Mouse (Mus musculus) heart, embryonic 14.5 days (tissue): ENCODE data around the gene Ptpn18. TPM values are rescaled to one million over a fixed set of nuclear protein-coding genes. Genes with fewer than 3 reads are reported as not detected.

Source experiments
- ATAC-seq: fragments of 200-750 bp; cut with Nextera tagmentation; 2 replicates; pipeline ENCODE4 v1.8.0; 2017; ENCODE audit warnings: low read depth, moderate TSS enrichment; ENCODE audit not compliant: insufficient number of reproducible peaks, insufficient read depth, low FRiP score
- H3K27ac ChIP-seq, 2 experiments: fragments of 200-500 bp in 1 of 2; fragments of 300-500 bp in 1 of 2; sonication (generic) in 1 of 2; replicated peaks in 1 of 2; 2 replicates each; pipeline ENCODE4 v1.5.1; 2012 to 2014; ENCODE audit warnings: low read depth in 2 of 2, low read length in 2 of 2, control low read depth in 1 of 2, mild to moderate bottlenecking in 1 of 2, mixed read lengths in 1 of 2; ENCODE audit not compliant: control insufficient read depth in 1 of 2, insufficient read depth in 1 of 2
- H3K27me3 ChIP-seq: fragments of 300-500 bp; sonication (generic); 2 replicates; pipeline ENCODE4 v1.6.1; 2014; ENCODE audit warnings: mild to moderate bottlenecking, low read length, control low read depth; ENCODE audit not compliant: control insufficient read depth, insufficient read depth
- H3K36me3 ChIP-seq: fragments of 300-500 bp; sonication (generic); 2 replicates; pipeline ENCODE4 v1.6.1; 2014; ENCODE audit warnings: mild to moderate bottlenecking, control low read depth, low read length, mixed read lengths; ENCODE audit not compliant: control insufficient read depth, insufficient read depth
- H3K4me1 ChIP-seq, 2 experiments: fragments of 200-500 bp in 1 of 2; fragments of 300-500 bp in 1 of 2; sonication (generic) in 1 of 2; 2 replicates each; pipeline ENCODE4 v1.6.1; 2012 to 2014; ENCODE audit warnings: low read length in 2 of 2, control low read depth in 1 of 2, mixed read lengths in 1 of 2; ENCODE audit not compliant: control insufficient read depth in 2 of 2, insufficient read depth in 2 of 2
- H3K4me2 ChIP-seq: fragments of 300-500 bp; sonication (generic); 2 replicates; pipeline ENCODE4 v1.6.1; 2014; ENCODE audit warnings: mild to moderate bottlenecking, low read length
- H3K4me3 ChIP-seq, 2 experiments: fragments of 200-500 bp in 1 of 2; fragments of 300-500 bp in 1 of 2; sonication (generic) in 1 of 2; 2 replicates each; pipeline ENCODE4 v1.5.1; 2012 to 2014; ENCODE audit warnings: low read length in 2 of 2, mild to moderate bottlenecking in 2 of 2, control low read depth in 1 of 2, low read depth in 1 of 2, moderate library complexity in 1 of 2; ENCODE audit not compliant: control insufficient read depth in 1 of 2, insufficient read depth in 1 of 2
- H3K9ac ChIP-seq: fragments of 300-500 bp; sonication (generic); 2 replicates; pipeline ENCODE4 v1.6.1; 2014; ENCODE audit warnings: mild to moderate bottlenecking, low read length
- H3K9me3 ChIP-seq: fragments of 300-500 bp; sonication (generic); 2 replicates; pipeline ENCODE4 v1.6.1; 2016; ENCODE audit warnings: low read length, control low read depth; ENCODE audit not compliant: control insufficient read depth
- WGBS: fragments of 180-500 bp; shearing (Covaris S2); extraction: QIAGEN DNeasy Blood & Tissue Kit; methylation state at CpG from one replicate; pipeline ENCODE4 v1.1.7; 2014; 5-methylcytosine and 5-hydroxymethylcytosine counted together
- polyA plus RNA-seq: library from polyadenylated mRNA; unstranded; fragments of >200 nt; fragmentation: Nextera tagmentation; extraction: Ambion mirVana; gene quantifications from 2 replicates; pipeline ENCODE4 v1.2.1, GENCODE M21; 2014

The Ptpn18 gene
- polyA plus RNA-seq, 1 experiment from 2014 or later: 16.3 TPM

DNA sequence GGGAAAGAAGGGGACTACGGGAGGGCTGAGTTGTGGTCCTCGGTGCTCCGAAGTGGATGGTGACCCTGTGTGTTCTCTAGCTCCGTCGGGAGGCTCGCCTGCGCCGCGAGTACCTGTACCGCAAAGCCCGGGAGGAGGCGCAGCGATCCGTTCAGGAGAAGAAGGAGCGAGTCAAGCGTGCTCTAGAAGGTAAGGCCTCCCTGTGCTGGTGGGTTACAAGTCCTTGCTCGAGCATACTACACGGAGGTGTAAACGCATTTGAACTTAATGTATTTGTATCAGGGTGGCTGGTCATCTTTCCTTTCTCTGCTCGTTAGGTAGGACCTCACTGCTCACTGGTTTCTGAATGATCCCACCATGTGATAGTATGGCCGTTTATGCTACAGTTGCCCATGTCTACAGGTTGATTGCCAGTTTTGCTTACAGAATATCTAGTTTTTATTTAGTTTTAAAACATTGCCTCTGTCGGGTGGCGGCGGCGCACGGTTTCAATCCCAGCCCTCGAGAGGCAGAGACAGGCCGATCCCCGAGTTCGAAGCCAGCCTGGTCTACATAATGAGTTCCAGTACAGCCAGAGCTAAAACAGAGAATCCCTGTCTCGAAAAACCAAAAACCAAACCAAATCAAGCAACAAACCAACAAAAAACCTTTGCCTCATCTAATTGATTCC, 19.5 kb upstream of the Ptpn18 start:
- peak overlapping the region; percentile 62 to 88 for H3K4me3 ChIP-seq
- peak overlapping the region; percentile 34 to 42; a peak in 3 of 4 replicates for H3K27ac ChIP-seq
- H3K27me3 ChIP-seq: no peaks in the 10 kb centered on the region
- H3K4me2 ChIP-seq: peak overlapping the region; percentile 67
- no peaks in the 10 kb centered on the region for H3K9me3 ChIP-seq
- peaks cover 3 to 14% of the 10 kb centered on the region in 2 experiments for H3K4me1 ChIP-seq
- WGBS: 6% methylated on average over 31 of the region's 31 CpGs
- H3K9ac ChIP-seq: peak overlapping the region; percentile 73
- peak; percentile 33; the same call in 1 of the 2 replicates for ATAC-seq
- H3K36me3 ChIP-seq: peaks cover 58% of the 10 kb centered on the region

DNA sequence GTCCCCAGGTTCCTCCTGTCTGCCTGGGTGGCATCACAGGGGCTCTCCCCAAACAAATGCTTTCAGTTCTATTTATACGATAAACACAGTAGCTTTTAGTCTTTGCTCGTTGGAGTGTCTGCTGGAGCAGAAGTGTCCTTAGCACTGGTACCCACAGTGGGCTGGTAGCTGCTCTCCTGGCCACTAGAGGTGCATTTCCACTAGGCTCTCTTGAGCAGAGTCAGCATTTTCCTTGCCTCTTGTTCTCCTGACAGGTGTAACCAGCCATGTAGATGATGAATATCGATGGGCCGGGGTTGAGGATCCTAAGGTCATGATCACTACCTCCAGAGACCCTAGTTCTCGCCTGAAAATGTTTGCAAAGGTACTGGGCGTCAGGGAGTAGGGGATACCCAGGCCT, 16.4 kb upstream of the Ptpn18 start:
- peaks cover 65% of the 10 kb centered on the region for H3K36me3 ChIP-seq
- H3K27me3 ChIP-seq: no peaks in the 10 kb centered on the region
- no peak overlapping the region for H3K9ac ChIP-seq
- H3K4me3 ChIP-seq: no peak overlapping the region
- no peak overlapping the region for H3K27ac ChIP-seq
- no peak for ATAC-seq
- H3K4me1 ChIP-seq: peaks cover 3 to 12% of the 10 kb centered on the region in 2 experiments
- H3K9me3 ChIP-seq: no peaks in the 10 kb centered on the region
- H3K4me2 ChIP-seq: no peak overlapping the region
- 86% methylated on average over 6 of the region's 6 CpGs for WGBS

GRCm38 (mm10) chr1:34458431-34458830, 1.1 kb upstream of the Ptpn18 start:
- H3K9me3 ChIP-seq: no peaks in the 10 kb centered on the region
- H3K36me3 ChIP-seq: no peaks in the 10 kb centered on the region
- no peak overlapping the region for H3K27ac ChIP-seq
- H3K9ac ChIP-seq: peak overlapping the region; percentile 72; the same call in 1 of the 2 replicates
- 33% methylated on average over 8 of the region's 8 CpGs for WGBS
- H3K4me1 ChIP-seq: peaks cover 5 to 6% of the 10 kb centered on the region in 2 experiments; a peak in 2 of 4 replicates
- peaks cover 30% of the 10 kb centered on the region for H3K27me3 ChIP-seq
- no peak overlapping the region for H3K4me3 ChIP-seq
- no peak for ATAC-seq
- H3K4me2 ChIP-seq: peak overlapping the region; percentile 92

DNA sequence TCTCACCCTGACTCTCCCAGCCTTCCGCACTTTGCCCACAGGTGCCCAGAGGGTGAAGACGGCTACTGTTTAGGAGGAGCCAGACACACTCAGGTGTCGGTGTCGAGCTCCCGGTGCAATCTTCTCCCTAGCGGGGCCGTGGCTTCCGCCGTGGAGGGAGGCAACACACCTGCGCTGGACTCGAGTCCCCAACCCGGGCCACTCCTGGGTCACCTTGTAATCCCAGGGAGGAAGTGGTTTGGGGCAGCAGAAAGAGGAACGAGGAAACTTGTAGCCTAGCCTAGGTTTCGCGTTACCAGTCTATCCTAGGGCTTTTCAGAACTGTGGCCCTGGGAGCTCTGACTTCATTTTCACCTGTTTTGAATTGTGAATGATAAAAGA, 489 bp downstream of the Ptpn18 start:
- peaks cover 30% of the 10 kb centered on the region for H3K27me3 ChIP-seq
- ATAC-seq: no peak
- no peak overlapping the region for H3K27ac ChIP-seq
- 2% methylated on average over 15 of the region's 15 CpGs for WGBS
- H3K9me3 ChIP-seq: no peaks in the 10 kb centered on the region
- no peaks in the 10 kb centered on the region for H3K36me3 ChIP-seq
- H3K4me1 ChIP-seq: peaks cover 5 to 6% of the 10 kb centered on the region in 2 experiments; a peak in 2 of 4 replicates
- peak overlapping the region; percentile 72 for H3K9ac ChIP-seq
- H3K4me2 ChIP-seq: peak overlapping the region; percentile 92
- H3K4me3 ChIP-seq: peak overlapping the region; percentile 60 to 93

- no peak overlapping the region for H3K4me3 ChIP-seq
- no peak overlapping the region for H3K4me2 ChIP-seq
- peaks cover 17% of the 10 kb centered on the region for H3K27me3 ChIP-seq
- H3K36me3 ChIP-seq: no peaks in the 10 kb centered on the region
- peaks cover 5 to 6% of the 10 kb centered on the region in 2 experiments; a peak in 2 of 4 replicates for H3K4me1 ChIP-seq
- H3K27ac ChIP-seq: no peak overlapping the region
- no peak overlapping the region for H3K9ac ChIP-seq
- WGBS: 23% methylated on average over 7 of the region's 7 CpGs
- no peaks in the 10 kb centered on the region for H3K9me3 ChIP-seq
- no peak for ATAC-seq
These were observed 3.2 kb downstream of the Ptpn18 start for GRCm38 (mm10) chr1:34462766-34463165.

DNA sequence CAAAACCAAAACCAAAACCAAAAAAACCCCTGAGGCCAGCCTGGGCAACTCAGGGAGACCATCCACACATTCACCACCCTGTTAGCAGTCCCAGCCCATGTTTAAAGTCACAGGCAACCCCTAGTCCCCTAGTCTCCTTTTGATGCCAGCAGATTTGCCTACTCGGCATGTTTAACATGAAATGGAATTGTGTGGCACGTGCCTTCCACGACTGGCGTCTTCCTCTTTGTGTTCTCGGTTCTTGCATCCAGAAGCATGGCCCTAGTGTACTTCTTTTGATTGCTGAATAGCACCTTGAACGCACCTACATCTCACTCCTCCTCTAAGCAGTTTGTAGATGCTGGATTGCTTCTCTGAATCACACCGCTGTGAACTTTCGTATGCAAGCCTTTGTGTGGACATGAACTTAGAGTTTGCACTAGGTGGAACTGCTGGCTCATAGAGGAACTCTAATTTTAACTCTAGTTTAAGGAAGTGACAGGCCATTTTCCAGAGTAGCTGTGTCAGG, 4.8 kb downstream of the Ptpn18 start:
- Histone ChIP-seq H3K9me3 (no peaks in the 10 kb centered on the region), H3K36me3 (no peaks in the 10 kb centered on the region), H3K27ac (no peak overlapping the region), H3K27me3 (peaks cover 8% of the 10 kb centered on the region; the same call in 1 of the 2 replicates), H3K4me2 (no peak overlapping the region), H3K4me3 (no peak overlapping the region), H3K9ac (no peak overlapping the region), H3K4me1 (peaks cover 4 to 9% of the 10 kb centered on the region in 2 experiments; a peak in 2 of 4 replicates)
- no peak for ATAC-seq
- 78% methylated on average over 8 of the region's 8 CpGs for WGBS

DNA sequence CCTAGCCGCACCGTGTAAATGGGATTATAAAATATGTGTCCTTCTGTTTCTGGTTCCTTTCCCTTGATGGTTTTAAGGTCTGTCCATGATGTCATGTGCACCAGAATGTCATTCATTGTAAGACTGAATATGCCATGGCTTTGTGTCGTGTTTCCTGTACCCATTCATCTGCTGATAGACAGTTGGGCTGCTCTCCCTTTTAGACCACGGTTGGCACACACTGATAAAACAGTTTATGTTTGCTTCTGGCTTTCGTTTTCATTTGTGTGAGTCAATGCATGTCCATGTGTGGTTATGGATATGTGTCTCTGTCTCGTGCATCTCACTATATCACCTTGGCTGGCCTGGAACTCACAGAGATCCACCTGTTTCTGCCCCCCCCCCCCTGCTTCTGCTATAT, 5.9 kb downstream of the Ptpn18 start:
- no peak overlapping the region for H3K4me3 ChIP-seq
- H3K4me2 ChIP-seq: no peak overlapping the region
- H3K4me1 ChIP-seq: 0 out of 4 replicates have a peak, but pooled peaks cover 0 to 4% of the 10 kb centered on the region in 2 experiments
- WGBS: 67% methylated on average over 6 of the region's 6 CpGs
- no peak overlapping the region for H3K9ac ChIP-seq
- no peaks in the 10 kb centered on the region for H3K9me3 ChIP-seq
- no peaks in the 10 kb centered on the region for H3K36me3 ChIP-seq
- peaks cover 8% of the 10 kb centered on the region; the same call in 1 of the 2 replicates for H3K27me3 ChIP-seq
- H3K27ac ChIP-seq: no peak overlapping the region
- no peak for ATAC-seq
